Mouse (Mus musculus) stomach, embryonic 14.5 days (tissue): ENCODE data around the gene Sult2b1. TPM values are rescaled to one million over a fixed set of nuclear protein-coding genes. Genes with fewer than 3 reads are reported as not detected.

ENCODE experiments used
- ATAC-seq: fragments of 200-750 bp; cut with Nextera tagmentation; 2 replicates; pipeline ENCODE4 v1.8.0; 2017; ENCODE audit warnings: low read depth, moderate TSS enrichment; ENCODE audit not compliant: insufficient number of reproducible peaks, insufficient read depth, low FRiP score
- H3K27ac ChIP-seq: fragments of 300-500 bp; sonication (generic); 2 replicates; pipeline ENCODE4 v1.5.1; 2014; ENCODE audit warnings: mild to moderate bottlenecking, low read length, moderate library complexity, mixed read lengths
- H3K27me3 ChIP-seq: fragments of 300-500 bp; sonication (generic); 2 replicates; pipeline ENCODE4 v1.6.1; 2014; ENCODE audit warnings: low read length, control low read depth, mixed read lengths; ENCODE audit not compliant: control insufficient read depth, insufficient read depth
- H3K36me3 ChIP-seq: fragments of 300-500 bp; sonication (generic); 2 replicates; pipeline ENCODE4 v1.6.1; 2014; ENCODE audit warnings: mild to moderate bottlenecking, control low read depth, low read length, moderate library complexity, mixed read lengths; ENCODE audit not compliant: control insufficient read depth, insufficient read depth
- H3K4me1 ChIP-seq: fragments of 300-500 bp; sonication (generic); 2 replicates; pipeline ENCODE4 v1.6.1; 2014; ENCODE audit warnings: low read length, control low read depth, mixed read lengths; ENCODE audit not compliant: control insufficient read depth, insufficient read depth
- H3K4me2 ChIP-seq: fragments of 300-500 bp; sonication (generic); replicated peaks from 2 replicates; pipeline ENCODE4 v1.6.1; 2014; ENCODE audit warnings: low read depth, low read length, control low read depth
- H3K4me3 ChIP-seq: fragments of 300-500 bp; sonication (generic); 2 replicates; pipeline ENCODE4 v1.5.1; 2014; ENCODE audit warnings: low read depth, low read length, control low read depth
- H3K9ac ChIP-seq: fragments of 300-500 bp; sonication (generic); replicated peaks from 2 replicates; pipeline ENCODE4 v1.6.1; 2014; ENCODE audit warnings: low read depth, mild to moderate bottlenecking, control low read depth, low read length, moderate library complexity, mixed read lengths
- H3K9me3 ChIP-seq: fragments of 300-500 bp; sonication (generic); 2 replicates; pipeline ENCODE4 v1.6.1; 2016; ENCODE audit warnings: low read depth, low read length, control low read depth; ENCODE audit not compliant: control insufficient read depth
- WGBS: fragments of 180-500 bp; shearing (Covaris S2); extraction: QIAGEN DNeasy Blood & Tissue Kit; methylation state at CpG from one replicate; pipeline ENCODE4 v1.1.7; 2014; 5-methylcytosine and 5-hydroxymethylcytosine counted together
- polyA plus RNA-seq: library from polyadenylated mRNA; unstranded; fragments of >200 nt; fragmentation: Nextera tagmentation; extraction: Ambion mirVana; gene quantifications from 2 replicates; pipeline ENCODE4 v1.2.1, GENCODE M21; 2014

Sult2b1 gene
- polyA plus RNA-seq, 1 experiment from 2014 or later: 3.6 TPM

- WGBS: 70% methylated on average over 7 of the region's 7 CpGs
- H3K9ac ChIP-seq: no peak overlapping the region
- H3K9me3 ChIP-seq: no peaks in the 10 kb centered on the region
- H3K4me2 ChIP-seq: no peak overlapping the region
- ATAC-seq: no peak
- H3K27ac ChIP-seq: no peak overlapping the region
- peaks cover 12% of the 10 kb centered on the region for H3K4me1 ChIP-seq
- H3K4me3 ChIP-seq: no peak overlapping the region
- H3K36me3 ChIP-seq: no peaks in the 10 kb centered on the region
- H3K27me3 ChIP-seq: no peaks in the 10 kb centered on the region
Measured at GRCm38 (mm10) chr7:45748110-45748509, 36.4 kb downstream of the Sult2b1 start.

DNA sequence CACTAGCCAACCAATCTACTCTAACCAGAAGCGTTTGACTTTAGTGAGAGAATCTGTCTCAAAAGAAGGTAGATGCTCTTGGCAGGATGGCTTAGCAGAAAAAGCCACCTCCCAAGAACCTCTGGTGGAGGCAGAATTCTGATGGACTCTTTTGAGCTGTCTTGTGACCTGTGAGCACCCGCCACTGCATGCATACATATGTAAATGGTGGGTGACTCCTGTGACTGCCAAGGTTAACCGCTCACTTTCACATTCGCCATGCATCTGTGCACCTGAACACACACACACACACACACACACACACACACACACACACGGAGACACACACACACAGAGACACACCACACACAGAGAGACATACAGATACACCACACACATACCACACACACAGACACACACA, 37.0 kb downstream of the Sult2b1 start:
- Histone ChIP-seq H3K4me3 (no peak overlapping the region), H3K36me3 (no peaks in the 10 kb centered on the region), H3K9ac (no peak overlapping the region), H3K27me3 (no peaks in the 10 kb centered on the region), H3K4me2 (no peak overlapping the region), H3K4me1 (peaks cover 12% of the 10 kb centered on the region), H3K27ac (no peak overlapping the region), H3K9me3 (no peaks in the 10 kb centered on the region)
- whole genome bisulfite sequencing: 79% methylated on average over 5 of the region's 5 CpGs
- no peak for ATAC-seq

DNA sequence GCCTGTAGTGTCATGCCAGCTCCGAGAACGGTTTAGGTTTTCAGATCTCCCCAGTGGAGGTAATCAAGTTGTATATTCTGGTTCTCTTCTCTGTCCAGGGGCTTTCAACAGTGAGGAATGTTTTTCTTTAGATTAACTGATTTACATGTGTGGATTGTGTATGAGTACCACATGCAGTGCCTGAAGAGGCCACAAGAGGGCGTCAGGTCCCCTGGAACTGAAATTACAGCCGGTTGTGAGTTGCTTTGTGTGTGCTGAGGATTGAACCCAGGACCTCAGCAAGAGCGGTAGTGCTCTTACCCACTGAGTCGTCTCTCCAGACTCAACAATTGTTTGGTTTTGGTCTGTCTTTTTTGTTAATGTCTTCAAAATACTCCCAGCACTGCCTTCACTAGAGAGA, 38.0 kb downstream of the Sult2b1 start:
- no peak overlapping the region for H3K27ac ChIP-seq
- H3K36me3 ChIP-seq: no peaks in the 10 kb centered on the region
- H3K4me2 ChIP-seq: no peak overlapping the region
- H3K4me3 ChIP-seq: no peak overlapping the region
- 66% methylated on average over 6 of the region's 6 CpGs for WGBS
- no peak overlapping the region for H3K9ac ChIP-seq
- H3K4me1 ChIP-seq: peaks cover 12% of the 10 kb centered on the region
- H3K27me3 ChIP-seq: no peaks in the 10 kb centered on the region
- no peaks in the 10 kb centered on the region for H3K9me3 ChIP-seq
- ATAC-seq: no peak

GRCm38 (mm10) chr7:45744387-45744786, 40.1 kb downstream of the Sult2b1 start:
- no peak overlapping the region for H3K4me3 ChIP-seq
- WGBS: 38% methylated on average over 2 of the region's 2 CpGs
- ATAC-seq: no peak

DNA sequence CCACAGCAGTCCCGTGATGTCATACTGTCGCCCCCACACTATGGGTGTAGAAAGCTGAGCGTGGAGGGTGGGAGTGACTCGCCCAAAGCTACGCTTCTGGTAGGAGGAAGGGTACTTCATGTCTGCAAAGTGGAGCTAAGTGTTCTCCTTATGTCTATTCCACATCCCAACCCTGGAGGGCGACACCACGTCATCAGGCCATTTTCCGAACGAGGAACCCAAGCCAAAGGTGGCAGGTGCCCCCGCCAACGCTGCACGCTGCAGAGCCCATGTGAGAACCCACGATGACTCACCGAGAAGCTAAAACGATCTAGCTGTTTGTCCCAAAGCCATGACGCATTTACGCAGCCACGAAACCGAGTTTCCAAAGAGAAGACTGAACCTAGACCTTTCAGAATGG, 42.1 kb downstream of the Sult2b1 start:
- no peak overlapping the region for H3K27ac ChIP-seq
- H3K4me1 ChIP-seq: no peaks in the 10 kb centered on the region
- no peaks in the 10 kb centered on the region for H3K27me3 ChIP-seq
- peak overlapping the region; percentile 41 for H3K4me2 ChIP-seq
- no peaks in the 10 kb centered on the region for H3K9me3 ChIP-seq
- peak overlapping the region; percentile 14 for H3K4me3 ChIP-seq
- no peaks in the 10 kb centered on the region for H3K36me3 ChIP-seq
- H3K9ac ChIP-seq: no peak overlapping the region
- ATAC-seq: no peak
- WGBS: 43% methylated on average over 19 of the region's 19 CpGs

More at GRCm38 (mm10) chr7:45744387-45744786, 40.1 kb downstream of the Sult2b1 start:
- H3K9me3 ChIP-seq: no peaks in the 10 kb centered on the region
- no peaks in the 10 kb centered on the region for H3K27me3 ChIP-seq
- no peaks in the 10 kb centered on the region for H3K36me3 ChIP-seq
- H3K27ac ChIP-seq: no peak overlapping the region
- no peak overlapping the region for H3K4me2 ChIP-seq
- no peak overlapping the region for H3K9ac ChIP-seq
- peaks cover 6% of the 10 kb centered on the region for H3K4me1 ChIP-seq

DNA sequence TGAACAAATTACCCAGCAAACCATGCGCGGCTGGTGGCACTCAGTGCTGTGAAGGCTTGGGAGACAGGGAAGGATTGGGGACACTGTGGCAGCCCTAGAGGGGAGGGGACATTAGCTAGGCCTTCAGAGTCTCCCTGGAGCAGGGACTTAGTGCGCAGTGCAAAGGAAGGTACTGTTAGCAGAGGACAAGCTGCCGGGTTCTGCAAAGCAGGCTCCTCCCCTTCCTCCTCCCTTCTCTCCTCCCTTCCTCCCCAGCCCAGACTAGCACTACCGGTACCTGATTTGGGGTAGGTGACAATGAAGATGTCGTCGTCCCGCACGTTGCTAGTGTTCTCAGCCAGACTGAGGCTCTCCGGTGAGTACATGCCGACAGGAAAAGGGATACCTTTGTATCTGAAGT, 42.7 kb downstream of the Sult2b1 start:
- Histone ChIP-seq H3K27me3 (no peaks in the 10 kb centered on the region), H3K4me3 (peak overlapping the region; percentile 14), H3K4me1 (no peaks in the 10 kb centered on the region), H3K36me3 (no peaks in the 10 kb centered on the region), H3K9ac (no peak overlapping the region), H3K9me3 (no peaks in the 10 kb centered on the region), H3K4me2 (peak overlapping the region; percentile 41), H3K27ac (no peak overlapping the region)
- ATAC-seq: peak; percentile 62; the same call in 1 of the 2 replicates
- WGBS: 32% methylated on average over 11 of the region's 11 CpGs

DNA sequence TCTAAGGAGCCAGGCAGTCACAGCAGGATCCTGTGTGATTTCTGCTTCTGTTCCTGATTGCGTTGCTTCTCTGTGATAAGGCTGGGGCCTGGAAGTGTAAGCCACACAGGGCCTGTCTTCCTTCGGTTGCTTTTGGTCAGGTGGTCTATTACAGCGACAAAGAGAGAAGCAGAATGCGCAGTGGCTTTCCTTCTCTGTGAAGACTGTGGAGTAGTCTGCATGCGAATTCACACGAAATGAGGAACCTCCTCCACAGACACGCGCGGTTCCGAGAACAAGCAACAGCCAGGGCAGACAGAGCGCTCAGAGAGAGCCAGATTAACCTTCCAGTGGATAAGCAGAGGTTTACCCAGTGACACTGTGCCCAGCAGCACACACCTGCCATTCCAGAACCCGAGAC, 43.2 kb downstream of the Sult2b1 start:
- 76% methylated on average over 12 of the region's 12 CpGs for WGBS

GRCm38 (mm10) chr7:45739820-45740219, 44.6 kb downstream of the Sult2b1 start:
- no peaks in the 10 kb centered on the region for H3K9me3 ChIP-seq
- H3K36me3 ChIP-seq: no peaks in the 10 kb centered on the region
- no peak overlapping the region for H3K27ac ChIP-seq
- no peaks in the 10 kb centered on the region for H3K4me1 ChIP-seq
- H3K27me3 ChIP-seq: no peaks in the 10 kb centered on the region
- ATAC-seq: no peak
- no peak overlapping the region for H3K9ac ChIP-seq
- WGBS: 62% methylated on average over 10 of the region's 10 CpGs
- H3K4me2 ChIP-seq: no peak overlapping the region
- H3K4me3 ChIP-seq: no peak overlapping the region

More for the DNA sequence above, 43.2 kb downstream of the Sult2b1 start:
- Histone ChIP-seq H3K4me3 (no peak overlapping the region), H3K36me3 (no peaks in the 10 kb centered on the region), H3K4me2 (no peak overlapping the region), H3K27ac (no peak overlapping the region), H3K9ac (no peak overlapping the region), H3K27me3 (no peaks in the 10 kb centered on the region), H3K4me1 (no peaks in the 10 kb centered on the region), H3K9me3 (no peaks in the 10 kb centered on the region)
- ATAC-seq: no peak

DNA sequence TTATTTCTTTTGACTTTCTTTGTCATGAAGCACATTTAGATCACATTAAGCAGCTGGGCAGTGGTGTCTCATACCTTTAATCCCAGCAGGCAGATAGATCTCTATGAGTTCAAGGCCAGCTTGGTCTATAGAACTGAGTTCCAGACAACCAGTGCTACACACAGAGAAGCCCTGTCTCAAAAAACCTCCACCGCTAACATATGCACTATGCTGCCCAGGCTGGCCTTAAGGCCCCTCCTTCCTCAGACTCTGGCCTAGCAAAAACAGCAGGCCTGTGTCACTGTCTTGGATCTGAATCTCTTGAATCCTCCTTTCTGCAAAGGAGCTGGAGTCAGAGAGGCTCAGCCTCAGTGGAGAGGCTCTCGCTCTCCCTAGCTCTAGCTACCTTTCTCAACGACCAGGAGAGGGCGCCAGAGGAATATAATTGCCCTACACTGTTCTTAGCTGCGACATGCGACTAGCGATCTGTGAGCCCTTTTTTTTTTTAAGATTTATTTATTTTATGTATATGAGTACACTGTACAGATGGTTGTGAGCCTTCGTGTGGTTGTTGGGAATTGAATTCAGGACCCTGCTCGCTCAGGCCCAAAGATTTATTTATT, 45.2 kb downstream of the Sult2b1 start:
- WGBS: 6% methylated on average over 9 of the region's 9 CpGs
- H3K9me3 ChIP-seq: no peaks in the 10 kb centered on the region
- no peak overlapping the region for H3K27ac ChIP-seq
- H3K27me3 ChIP-seq: no peaks in the 10 kb centered on the region
- H3K4me3 ChIP-seq: no peak overlapping the region
- peak; percentile 82 for ATAC-seq
- no peaks in the 10 kb centered on the region for H3K4me1 ChIP-seq
- H3K4me2 ChIP-seq: no peak overlapping the region
- H3K36me3 ChIP-seq: no peaks in the 10 kb centered on the region
- H3K9ac ChIP-seq: no peak overlapping the region
